Comparison of ENCODE assay signal across 8 mouse cellular contexts in genomic region chr12:101958556-101958955, GRCm38 (mm10). TPM values are rescaled to one million over a fixed set of nuclear protein-coding genes. Genes with fewer than 3 reads are reported as not detected.
DNase-seq lines count a peak whose midpoint lies in the region; ATAC-seq and TF ChIP-seq lines count a peak whose summit lies in the region.

No protein-coding gene starts in this region.

- H3K27ac ChIP-seq in spleen, adult 2 months (ENCODE audit: insufficient read depth, low read length) = peak overlapping the region; percentile 85
- H3K27ac ChIP-seq in forebrain, embryonic 16.5 days (ENCODE audit: low read length) = no peak overlapping the region
- 0 out of 2 replicates have a peak overlapping the region, but pooled peaks have one; percentile 11 for H3K27ac ChIP-seq in liver, embryonic 13.5 days
- H3K27ac ChIP-seq in stomach, embryonic 16.5 days (ENCODE audit: low read length) = 0 out of 2 replicates have a peak overlapping the region, but pooled peaks have one; percentile 21

- no peak overlapping the region for H3K9ac ChIP-seq in forebrain, embryonic 16.5 days (replicated peaks; ENCODE audit: low read depth, low read length)
- peak overlapping the region; percentile 48 for H3K9ac ChIP-seq in liver, embryonic 13.5 days
- H3K9ac ChIP-seq in stomach, embryonic 16.5 days (ENCODE audit: low read length) = 0 out of 2 replicates have a peak overlapping the region, but pooled peaks have one; percentile 43

- ATAC-seq in forebrain, embryonic 16.5 days = no peak
- ATAC-seq in liver, embryonic 13.5 days (ENCODE audit: low read depth) = no peak
- ATAC-seq in stomach, embryonic 16.5 days (ENCODE audit: insufficient read depth, low FRiP score) = no peak

- peak overlapping the region; percentile 48 for H3K4me2 ChIP-seq in forebrain, embryonic 16.5 days (ENCODE audit: low read length)
- peak overlapping the region; percentile 48 for H3K4me2 ChIP-seq in liver, embryonic 13.5 days
- peak overlapping the region; percentile 53 for H3K4me2 ChIP-seq in stomach, embryonic 16.5 days (ENCODE audit: low read depth, low read length)

- TF ChIP-seq CTCF in spleen, adult 2 months (IDR thresholded peaks at IDR 0.05; ENCODE audit: extremely low read depth, insufficient read depth, insufficient read length, insufficient replicate concordance) = no peak
- no peak for TF ChIP-seq CTCF in lung, adult 2 months (IDR thresholded peaks at IDR 0.05; ENCODE audit: insufficient read depth, low read length)

- no peaks in the 10 kb centered on the region for H3K27me3 ChIP-seq in spleen, adult 2 months (ENCODE audit: control insufficient read depth, insufficient read depth, low read length)
- H3K27me3 ChIP-seq in forebrain, embryonic 16.5 days (replicated peaks; ENCODE audit: control insufficient read depth, insufficient read depth, low read length) = no peaks in the 10 kb centered on the region
- no peaks in the 10 kb centered on the region for H3K27me3 ChIP-seq in liver, embryonic 13.5 days
- no peaks in the 10 kb centered on the region for H3K27me3 ChIP-seq in stomach, embryonic 16.5 days (ENCODE audit: control insufficient read depth, insufficient read depth, low read length)

- peak overlapping the region; percentile 40; the same call in 1 of the 2 replicates for H3K4me3 ChIP-seq in spleen, adult 2 months (ENCODE audit: extremely low read depth, insufficient read depth, insufficient read length)
- peak overlapping the region; percentile 70 for H3K4me3 ChIP-seq in forebrain, embryonic 16.5 days (replicated peaks; ENCODE audit: low read length)
- peak overlapping the region; percentile 94 for H3K4me3 ChIP-seq in liver, embryonic 13.5 days (replicated peaks)
- H3K4me3 ChIP-seq in stomach, embryonic 16.5 days (replicated peaks; ENCODE audit: low read length) = peak overlapping the region; percentile 95
- no peak overlapping the region for H3K4me3 ChIP-seq in lung, adult 2 months (replicated peaks; ENCODE audit: extremely low read depth, low read depth, low read length)

- peaks cover 12% of the 10 kb centered on the region; the same call in 1 of the 2 replicates for H3K4me1 ChIP-seq in spleen, adult 2 months (ENCODE audit: control insufficient read depth, insufficient read depth, insufficient read length)
- peaks cover 17% of the 10 kb centered on the region for H3K4me1 ChIP-seq in forebrain, embryonic 16.5 days (replicated peaks; ENCODE audit: control insufficient read depth, insufficient read depth, low read length)
- H3K4me1 ChIP-seq in liver, embryonic 13.5 days (replicated peaks) = peaks cover 30% of the 10 kb centered on the region
- peaks cover 9% of the 10 kb centered on the region for H3K4me1 ChIP-seq in stomach, embryonic 16.5 days (ENCODE audit: control insufficient read depth, insufficient read depth, low read length)
- H3K4me1 ChIP-seq in lung, adult 2 months (ENCODE audit: control insufficient read depth, insufficient read depth, low read length) = peaks cover 5% of the 10 kb centered on the region

- H3K9me3 ChIP-seq in forebrain, embryonic 16.5 days (ENCODE audit: control insufficient read depth, low read length) = no peaks in the 10 kb centered on the region
- H3K9me3 ChIP-seq in liver, embryonic 13.5 days (replicated peaks) = no peaks in the 10 kb centered on the region
- H3K9me3 ChIP-seq in stomach, embryonic 16.5 days (replicated peaks; ENCODE audit: control insufficient read depth, low read length) = no peaks in the 10 kb centered on the region

- TF ChIP-seq POLR2A in spleen, adult 2 months (IDR thresholded peaks at IDR 0.05; ENCODE audit: low read depth, low read length) = no peak
- TF ChIP-seq POLR2A in lung, adult 2 months (IDR thresholded peaks at IDR 0.05; ENCODE audit: borderline replicate concordance, extremely low read depth, low read depth, low read length) = no peak

- no peaks in the 10 kb centered on the region for H3K36me3 ChIP-seq in spleen, adult 2 months (ENCODE audit: control insufficient read depth, insufficient read depth, low read length)
- H3K36me3 ChIP-seq in forebrain, embryonic 16.5 days (ENCODE audit: control insufficient read depth, insufficient read depth) = no peaks in the 10 kb centered on the region
- no peaks in the 10 kb centered on the region for H3K36me3 ChIP-seq in liver, embryonic 13.5 days
- H3K36me3 ChIP-seq in stomach, embryonic 16.5 days (ENCODE audit: control insufficient read depth, insufficient read depth, low read length) = no peaks in the 10 kb centered on the region

- DNase-seq in spleen, adult 2 months (ENCODE audit: low read depth in 1 of 2, low spot score in 2 of 2) = no peak
- DNase-seq in spleen, postnatal 14 days (ENCODE audit: low spot score in 2 of 2) = no peak
- DNase-seq in liver, embryonic 13.5 days = no peak
- no peak for DNase-seq in natural killer cell, adult 2 months (ENCODE audit: low spot score in 2 of 2)
- no peak for DNase-seq in lung, adult 2 months
- no peak for DNase-seq in left cerebral cortex, adult 9 months (ENCODE audit: low spot score in 2 of 2)

- 10% methylated on average over 9 of the region's 9 CpGs for WGBS in spleen, adult 2 months
- 64% methylated on average over 9 of the region's 9 CpGs for WGBS in forebrain, embryonic 16.5 days
- WGBS in liver, embryonic 13.5 days (ENCODE audit: insufficient replicate concordance) = 23% methylated on average over 9 of the region's 9 CpGs
- WGBS in stomach, embryonic 16.5 days = 39% methylated on average over 9 of the region's 9 CpGs
- WGBS in lung, adult 2 months = 26% methylated on average over 9 of the region's 9 CpGs

RNA-seq across cellular contexts. Expression of gene Atxn3, which starts 0.5 kb away (rescaled TPM):
- polyA plus RNA-seq in spleen, adult 2 months (2012; rRNA removed) = 2.4 and 3.0 TPM in 2 replicates
- polyA plus RNA-seq in forebrain, embryonic 16.5 days (2015; fragmentation: Nextera tagmentation; extraction: Ambion mirVana) = 14.3 and 14.4 TPM in 2 replicates
- 10.5 and 16.8 TPM in 2 replicates for polyA plus RNA-seq in liver, embryonic 13.5 days (2015; fragmentation: Nextera tagmentation; extraction: Ambion mirVana)
- polyA plus RNA-seq in stomach, embryonic 16.5 days (2015; fragmentation: Nextera tagmentation; extraction: Ambion mirVana) = 14.9 and 15.4 TPM in 2 replicates
- 3.3 and 6.3 TPM in 2 replicates for polyA plus RNA-seq in lung, adult 2 months (2012; rRNA removed)

RNA-seq across cellular contexts. Expression of gene Cpsf2, which starts 17.2 kb away (rescaled TPM):
- 3.2 and 3.6 TPM in 2 replicates for polyA plus RNA-seq in spleen, adult 2 months (2012; rRNA removed)
- 32.4 and 38.0 TPM in 2 replicates for polyA plus RNA-seq in forebrain, embryonic 16.5 days (2015; fragmentation: Nextera tagmentation; extraction: Ambion mirVana)
- 24.7 and 28.5 TPM in 2 replicates for polyA plus RNA-seq in liver, embryonic 13.5 days (2015; fragmentation: Nextera tagmentation; extraction: Ambion mirVana)
- polyA plus RNA-seq in stomach, embryonic 16.5 days (2015; fragmentation: Nextera tagmentation; extraction: Ambion mirVana) = 23.7 and 23.9 TPM in 2 replicates
- 2.7 and 4.1 TPM in 2 replicates for polyA plus RNA-seq in lung, adult 2 months (2012; rRNA removed)

RNA-seq across cellular contexts. Expression of gene Trip11, which starts 45.5 kb away (rescaled TPM):
- polyA plus RNA-seq in spleen, adult 2 months (2012; rRNA removed) = 2.5 and 3.3 TPM in 2 replicates
- 21.9 and 22.4 TPM in 2 replicates for polyA plus RNA-seq in forebrain, embryonic 16.5 days (2015; fragmentation: Nextera tagmentation; extraction: Ambion mirVana)
- 8.9 and 9.0 TPM in 2 replicates for polyA plus RNA-seq in liver, embryonic 13.5 days (2015; fragmentation: Nextera tagmentation; extraction: Ambion mirVana)
- polyA plus RNA-seq in stomach, embryonic 16.5 days (2015; fragmentation: Nextera tagmentation; extraction: Ambion mirVana) = 22.2 and 27.3 TPM in 2 replicates
- polyA plus RNA-seq in lung, adult 2 months (2012; rRNA removed) = 4.2 and 5.1 TPM in 2 replicates
